Mouse (Mus musculus): ENCODE measurements around the gene Trhde.
A peak's percentile ranks its signal among the peaks of the same experiment; 100 is the strongest.

Gene Trhde

GRCm38 (mm10) chr10:114736377-114736776, 65.7 kb downstream of the Trhde start:
- no peak for DNase-seq (ENCODE audit: low read depth, low spot score)

- no peak for DNase-seq (ENCODE audit: low read depth, low spot score)
Measured at GRCm38 (mm10) chr10:114735678-114736077, 66.4 kb downstream of the Trhde start.

- no peak for DNase-seq (ENCODE audit: low read depth, low spot score)
Measured at GRCm38 (mm10) chr10:114735111-114735510, 67.0 kb downstream of the Trhde start.

GRCm38 (mm10) chr10:114725591-114725990, 76.5 kb downstream of the Trhde start:
- peak; percentile 16 for DNase-seq (ENCODE audit: low read depth, low spot score)

DNA sequence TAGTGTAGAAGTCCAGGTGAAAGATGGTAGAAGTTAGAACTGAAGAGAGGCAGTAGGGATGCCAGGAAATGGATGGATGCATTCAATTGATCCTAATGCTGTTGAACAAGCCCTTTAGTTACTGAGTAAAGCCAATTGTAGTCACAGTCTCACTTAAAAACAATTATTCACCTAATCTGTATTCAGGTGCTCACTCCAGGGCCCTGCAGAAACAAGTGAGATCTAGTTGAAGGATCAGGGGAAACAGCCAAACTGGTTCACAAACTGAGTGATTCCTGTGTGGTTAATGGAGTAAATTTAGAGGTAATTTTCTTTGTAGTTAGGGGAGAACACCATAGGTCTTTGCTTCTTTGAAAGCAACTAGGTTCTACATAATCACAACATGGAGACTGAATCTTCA, 100.3 kb downstream of the Trhde start:
- no peak for DNase-seq (ENCODE audit: low read depth, low spot score)

DNA sequence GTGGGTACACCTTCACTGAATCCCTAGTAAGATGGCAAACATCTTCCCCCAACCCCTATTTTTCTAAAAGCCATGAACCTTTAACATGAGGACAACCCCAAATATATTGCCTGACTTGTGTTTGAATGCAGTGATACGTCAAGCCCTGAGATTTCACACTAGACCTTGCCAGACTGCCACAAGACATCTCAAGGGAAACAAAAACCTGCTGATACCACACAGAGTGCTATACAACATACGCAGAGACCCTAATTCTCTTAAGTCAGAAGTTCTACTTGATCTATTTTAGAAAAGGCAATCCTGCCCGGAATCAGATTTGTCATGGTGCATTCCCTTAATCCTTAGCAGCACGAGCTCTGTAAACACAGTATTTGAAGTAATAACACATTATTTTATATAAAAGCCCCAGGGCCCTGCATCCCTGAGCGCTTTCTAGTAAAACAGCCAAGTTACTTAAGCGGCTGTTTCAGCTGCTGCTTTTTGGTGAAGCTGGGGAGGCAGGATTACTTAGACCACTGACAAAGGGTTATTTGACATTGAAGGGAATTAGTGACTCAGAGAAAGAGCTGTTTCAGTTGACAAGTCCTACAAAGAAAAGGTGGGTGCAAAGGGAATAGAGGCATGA, 130.2 kb downstream of the Trhde start:
- DNase-seq (ENCODE audit: low read depth, low spot score): no peak

- no peak for DNase-seq (ENCODE audit: low read depth, low spot score)
Measured at GRCm38 (mm10) chr10:114593046-114593445, 209.1 kb downstream of the Trhde start.

DNA sequence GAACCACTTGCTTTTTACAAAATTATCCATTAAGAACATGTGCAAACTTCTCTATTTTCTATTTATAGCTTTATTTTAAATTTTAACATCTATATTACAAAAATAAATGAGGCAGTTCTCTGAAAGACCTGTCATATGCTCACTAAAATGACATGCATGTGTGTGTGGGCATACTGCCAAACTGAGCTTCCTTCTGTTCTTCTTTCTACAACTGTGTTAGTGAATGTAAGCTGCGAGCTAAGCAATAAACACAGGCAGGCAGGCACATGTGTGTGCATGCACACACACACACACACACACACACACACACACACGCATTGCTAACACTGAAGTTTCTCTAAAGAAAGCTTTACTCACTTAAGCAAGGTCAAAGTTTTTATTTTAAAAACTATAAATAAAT, 223.2 kb downstream of the Trhde start:
- DNase-seq (ENCODE audit: low read depth, low spot score): no peak

DNA sequence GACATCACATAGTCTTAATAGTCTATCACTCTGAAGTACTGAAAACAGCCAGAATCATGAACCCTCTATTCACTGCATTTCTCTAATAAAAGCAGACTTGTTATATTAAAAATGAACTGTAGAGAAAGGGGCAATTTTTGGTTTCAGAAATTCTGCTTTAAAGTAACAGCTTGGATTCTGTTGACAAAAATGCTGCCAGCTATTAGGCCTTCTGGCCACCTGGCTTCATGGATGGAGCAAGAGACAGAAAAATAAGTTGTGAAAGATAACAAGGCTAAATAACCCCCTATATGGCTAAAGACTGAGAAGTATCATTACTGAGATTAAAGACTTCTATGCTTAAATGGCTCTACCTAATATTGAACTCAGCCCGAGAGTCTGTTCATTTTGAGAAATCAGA, 234.2 kb downstream of the Trhde start:
- DNase-seq (ENCODE audit: low read depth, low spot score): no peak

DNA sequence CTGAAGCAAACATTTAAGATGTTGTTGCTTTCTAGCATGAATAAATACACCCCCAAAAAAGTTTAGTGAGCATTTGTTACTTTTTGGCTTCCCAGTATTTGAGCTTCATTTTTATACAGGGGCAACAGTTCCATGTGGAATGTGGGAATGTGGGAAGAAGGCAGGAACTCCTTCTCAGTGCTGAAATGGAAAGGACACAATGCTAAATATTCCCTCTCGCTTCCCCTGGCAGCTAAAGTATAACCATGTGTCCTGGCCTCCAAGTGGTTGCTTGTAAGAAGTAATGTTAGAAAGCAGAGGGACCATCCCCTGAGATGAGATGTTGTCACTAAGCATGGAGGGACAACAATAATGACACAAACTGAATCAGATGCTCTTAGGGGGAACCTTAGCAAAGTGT, 292.9 kb downstream of the Trhde start:
- DNase-seq (ENCODE audit: low read depth, low spot score): no peak

DNA sequence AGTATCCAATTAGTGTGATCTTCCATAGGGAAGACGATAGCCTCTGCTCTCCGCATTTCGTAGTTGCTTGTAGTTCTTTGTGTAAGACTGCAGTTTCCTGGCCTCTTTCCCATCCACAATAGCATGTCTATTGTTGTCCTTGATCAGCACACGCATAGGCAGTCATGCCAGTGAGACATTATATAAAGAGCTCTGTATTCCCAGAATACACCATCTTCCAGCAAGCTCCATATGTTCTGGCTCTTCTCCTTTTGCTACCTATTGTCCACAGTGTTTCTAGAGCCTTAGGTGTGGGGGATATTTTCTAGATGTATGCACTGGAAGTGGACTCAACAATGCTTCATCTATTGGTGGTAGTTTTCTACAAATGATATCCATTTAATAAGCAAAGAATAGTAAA, 313.3 kb downstream of the Trhde start:
- no peak for DNase-seq (ENCODE audit: low read depth, low spot score)

DNA sequence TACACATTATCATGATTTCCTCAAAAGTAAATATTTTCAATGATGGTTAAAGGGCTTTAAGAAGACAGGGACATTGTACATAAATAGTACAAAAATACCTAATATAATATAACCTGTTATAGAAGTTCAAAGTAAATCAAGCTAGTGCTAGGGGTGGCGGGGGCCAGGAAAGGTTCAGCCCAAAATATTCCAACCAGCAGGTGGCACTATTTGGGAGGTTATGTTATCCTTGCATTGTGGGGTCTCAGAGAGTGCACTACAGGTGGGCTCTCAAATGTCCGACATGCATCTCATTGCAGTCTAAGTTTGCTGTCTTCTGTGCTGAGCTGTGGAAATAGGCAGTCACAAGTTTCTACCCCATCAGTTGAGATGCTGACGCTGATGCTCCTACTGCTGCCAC, 346.5 kb downstream of the Trhde start:
- DNase-seq (ENCODE audit: low read depth, low spot score): peak; percentile 21

GRCm38 (mm10) chr10:114448116-114448515, 354.0 kb downstream of the Trhde start:
- no peak for DNase-seq (ENCODE audit: low read depth, low spot score)

GRCm38 (mm10) chr10:114418956-114419530, 383.1 kb downstream of the Trhde start:
- no peak for DNase-seq (ENCODE audit: low read depth, low spot score)

DNA sequence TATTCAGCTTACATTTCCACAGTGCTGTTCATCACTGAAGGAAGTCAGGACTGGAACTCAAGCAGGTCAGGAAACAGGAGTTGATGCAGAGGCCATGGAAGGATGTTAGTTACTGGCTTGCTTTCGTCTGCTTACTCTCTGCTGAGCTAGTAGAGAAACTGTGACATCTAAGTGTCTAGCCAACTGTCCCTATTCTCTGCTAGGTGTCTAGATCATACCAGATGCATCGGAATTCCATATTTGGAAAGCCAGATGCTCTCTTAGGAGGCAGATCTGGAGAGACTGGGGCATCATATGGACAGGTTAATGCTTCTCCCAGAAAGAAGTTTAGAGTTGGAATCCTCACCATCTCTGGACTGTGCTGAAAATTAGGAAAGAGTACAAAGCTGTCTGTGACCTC, 386.4 kb downstream of the Trhde start:
- no peak for DNase-seq (ENCODE audit: low read depth, low spot score)

GRCm38 (mm10) chr10:114405260-114405659, 396.8 kb downstream of the Trhde start:
- no peak for DNase-seq (ENCODE audit: low read depth, low spot score)

DNA sequence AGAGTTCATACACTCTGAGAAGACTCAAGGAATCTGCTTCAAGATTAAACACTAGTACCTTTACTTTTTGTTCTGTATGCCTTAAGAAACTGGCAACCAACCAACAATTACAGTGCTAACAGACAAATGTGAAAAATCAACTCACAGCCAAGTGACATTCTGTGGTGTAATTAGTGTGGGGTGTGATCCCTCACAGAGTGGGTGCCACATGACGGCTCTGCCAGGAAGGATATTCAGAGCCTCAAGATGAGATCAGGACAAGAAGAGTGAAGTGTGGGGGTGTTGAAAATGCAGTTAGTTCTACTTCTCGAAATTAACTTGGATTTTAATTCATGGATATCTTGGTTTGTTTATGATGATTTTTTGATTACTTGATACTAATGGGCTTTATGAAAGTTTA, 398.3 kb downstream of the Trhde start:
- no peak for DNase-seq (ENCODE audit: low read depth, low spot score)

DNA sequence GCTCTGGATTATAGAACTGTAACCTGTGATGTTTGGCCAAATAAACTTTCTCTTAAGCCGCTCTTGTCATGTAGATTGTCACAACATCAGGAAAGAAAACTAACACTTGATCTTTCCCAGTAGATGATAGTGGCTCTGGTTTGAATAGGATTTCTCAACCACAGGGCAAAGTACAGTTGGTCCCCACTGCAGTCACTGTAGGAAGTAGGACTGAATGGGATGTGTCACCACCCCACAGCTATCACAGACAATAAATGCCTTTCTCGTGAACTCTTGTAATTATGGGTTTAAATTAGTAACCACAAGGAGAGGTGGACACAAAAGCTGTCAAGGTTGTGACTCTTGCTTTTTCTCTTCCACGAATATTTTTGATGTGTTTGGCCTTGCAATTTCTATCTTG, 431.3 kb downstream of the Trhde start:
- DNase-seq (ENCODE audit: low read depth, low spot score): no peak

- DNase-seq (ENCODE audit: low read depth, low spot score): no peak
Measured at GRCm38 (mm10) chr10:114363442-114363841, 438.7 kb downstream of the Trhde start.

DNA sequence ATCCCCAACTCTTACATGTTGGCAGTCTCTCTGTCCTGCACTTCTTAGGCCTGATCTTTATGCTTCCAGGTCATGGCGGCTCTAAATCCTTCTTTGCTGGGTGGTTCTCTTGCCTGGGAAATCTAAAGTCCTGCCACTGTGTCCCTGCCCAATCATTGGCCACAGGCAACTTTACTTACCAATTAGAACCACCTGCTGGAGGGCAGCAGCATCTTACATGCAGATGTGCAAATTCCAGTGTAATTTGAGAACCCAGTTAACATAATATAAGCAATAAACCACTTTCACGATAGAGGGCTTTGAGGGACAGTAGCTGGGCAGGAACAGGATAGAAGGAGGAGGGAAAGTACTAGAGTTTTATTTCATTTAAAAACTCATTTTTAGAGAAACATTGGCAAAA, 439.5 kb downstream of the Trhde start:
- no peak for DNase-seq (ENCODE audit: low read depth, low spot score)
